Mouse (Mus musculus) v-Abl transformed pro-B cells (cell line): ENCODE measurements around the gene Irx3.

Experiments used
- in situ Hi-C, 2 experiments: fragments of 400-800 bp; cut with MboI; formaldehyde crosslinking; loops; one replicate each; pipeline ENCODE4 v1.15.1; 2025; ENCODE audit not compliant: unreplicated experiment in 2 of 2

Gene Irx3

GRCm38 (mm10) chr8:91801839-91802238 is at the start of gene Irx3:
Gene Irx3, minus strand, starts transcription at chr8:91802067.
- in situ Hi-C loops, result no loop called here

GRCm38 (mm10) chr8:91851359-91851758 is 49.5 kb upstream of the Irx3 start:
- in situ Hi-C loops, result no loop called here

GRCm38 (mm10) chr8:91849984-91850383 is 48.1 kb upstream of the Irx3 start:
- in situ Hi-C loops, result no loop called here

GRCm38 (mm10) chr8:91849529-91849928 is 47.7 kb upstream of the Irx3 start:
- in situ Hi-C loops, result no loop called here

GRCm38 (mm10) chr8:91845641-91846040 is 43.8 kb upstream of the Irx3 start:
- in situ Hi-C loops, result no loop called here

GRCm38 (mm10) chr8:91837131-91837530 is 35.3 kb upstream of the Irx3 start:
- in situ Hi-C loops, result no loop called here

- in situ Hi-C loops, result no loop called here
Measured at GRCm38 (mm10) chr8:91836685-91837084, 34.8 kb upstream of the Irx3 start.

- in situ Hi-C loops, result no loop called here
Measured at GRCm38 (mm10) chr8:91827661-91828060, 25.8 kb upstream of the Irx3 start.

GRCm38 (mm10) chr8:91827192-91827591 is 25.3 kb upstream of the Irx3 start:
- in situ Hi-C loops, result no loop called here

- in situ Hi-C loops, result no loop called here
Measured at GRCm38 (mm10) chr8:91823357-91823756, 21.5 kb upstream of the Irx3 start.

GRCm38 (mm10) chr8:91822746-91823145 is 20.9 kb upstream of the Irx3 start:
- in situ Hi-C loops, result no loop called here

- in situ Hi-C loops, result no loop called here
Measured at GRCm38 (mm10) chr8:91821976-91822375, 20.1 kb upstream of the Irx3 start.

GRCm38 (mm10) chr8:91819778-91820177 is 17.9 kb upstream of the Irx3 start:
- in situ Hi-C loops, result no loop called here

GRCm38 (mm10) chr8:91818784-91819183 is 16.9 kb upstream of the Irx3 start:
- in situ Hi-C loops, result no loop called here

GRCm38 (mm10) chr8:91814106-91814505 is 12.2 kb upstream of the Irx3 start:
- in situ Hi-C loops, result no loop called here

GRCm38 (mm10) chr8:91806720-91807241 is 4.9 kb upstream of the Irx3 start:
- in situ Hi-C loops, result no loop called here

- in situ Hi-C loops, result no loop called here
Measured at GRCm38 (mm10) chr8:91806084-91806719, 4.3 kb upstream of the Irx3 start.

- in situ Hi-C loops, result no loop called here
Measured at GRCm38 (mm10) chr8:91805254-91805671, 3.4 kb upstream of the Irx3 start.

GRCm38 (mm10) chr8:91804403-91805253 is 2.8 kb upstream of the Irx3 start:
- in situ Hi-C loops, result no loop called here

- in situ Hi-C loops, result no loop called here
Measured at GRCm38 (mm10) chr8:91803515-91804402, 1.9 kb upstream of the Irx3 start.
